Mouse (Mus musculus): ENCODE measurements around the gene Gm39115. TPM values are rescaled to one million over a fixed set of nuclear protein-coding genes. Genes with fewer than 3 reads are reported as not detected.

The Gm39115 gene
- polyA plus RNA-seq, 1 experiment from 2014 or later = not detected

DNA sequence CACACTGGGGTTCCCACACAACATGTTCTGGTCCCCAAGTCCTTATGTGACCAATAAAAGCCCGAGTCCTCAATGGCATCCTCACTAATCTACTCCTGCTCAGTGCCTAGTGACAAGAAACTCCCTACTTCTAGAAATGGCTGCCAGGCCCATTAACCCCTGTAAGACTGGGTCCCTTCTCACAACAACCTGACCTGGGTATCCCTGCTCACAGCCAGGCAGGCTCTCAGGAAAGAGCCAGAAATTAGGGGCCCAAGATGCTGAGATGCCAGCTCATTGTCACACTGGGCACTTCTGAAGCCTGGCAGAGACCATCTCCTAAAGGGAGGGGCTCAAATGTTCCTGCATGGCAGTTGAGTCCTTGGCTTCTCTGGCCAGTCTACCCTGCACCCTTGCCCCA is 42.8 kb downstream of the Gm39115 start:
- WGBS = 48% methylated on average over 1 of the region's 1 CpGs

DNA sequence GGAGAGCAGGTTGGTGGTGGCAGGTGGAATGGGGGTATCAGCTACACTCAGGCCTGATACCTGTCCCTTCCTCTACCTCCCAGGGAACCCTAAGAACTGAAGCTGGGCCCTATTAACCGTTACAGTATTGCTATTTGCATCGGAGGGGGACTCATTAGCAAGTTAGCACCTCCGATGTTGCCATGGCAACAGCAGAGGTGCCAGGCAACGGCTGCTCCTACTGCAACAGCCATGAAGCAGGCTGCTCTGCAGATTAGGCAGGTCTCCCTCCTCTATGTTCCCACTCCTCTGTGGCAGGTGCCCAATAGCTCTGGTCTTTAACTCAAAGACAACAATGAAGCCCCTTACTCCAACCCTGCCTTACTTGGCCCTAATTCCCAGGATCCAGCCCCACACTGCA is 44.0 kb downstream of the Gm39115 start:
- Histone ChIP-seq H3K36me3 (ENCODE audit: control insufficient read depth, insufficient read depth, low read length) (peaks cover 11% of the 10 kb centered on the region), H3K9me3 (replicated peaks; ENCODE audit: control insufficient read depth, low read length, poor library complexity, severe bottlenecking) (no peaks in the 10 kb centered on the region), H3K27me3 (ENCODE audit: control insufficient read depth, insufficient read depth, low read depth, low read length) (no peaks in the 10 kb centered on the region), H3K4me2 (ENCODE audit: low read length) (peak overlapping the region; percentile 96), H3K4me1 (ENCODE audit: control insufficient read depth, insufficient read depth, low read length) (peaks cover 63% of the 10 kb centered on the region), H3K4me3 (ENCODE audit: low read depth, low read length) (peak overlapping the region; percentile 88), H3K27ac (ENCODE audit: low read length) (peak overlapping the region; percentile 86), H3K9ac (ENCODE audit: low read depth, low read length) (peak overlapping the region; percentile 99)
- ATAC-seq = peak; percentile 27
- 0% methylated on average over 4 of the region's 4 CpGs for WGBS

More for the DNA sequence above, 42.8 kb downstream of the Gm39115 start:
- H3K36me3 ChIP-seq (ENCODE audit: control insufficient read depth, insufficient read depth, low read length) = peaks cover 3% of the 10 kb centered on the region
- H3K4me1 ChIP-seq (ENCODE audit: control insufficient read depth, insufficient read depth, low read length) = peaks cover 67% of the 10 kb centered on the region
- H3K4me3 ChIP-seq (ENCODE audit: low read depth, low read length) = peak overlapping the region; percentile 88
- peak overlapping the region; percentile 86 for H3K27ac ChIP-seq (ENCODE audit: low read length)
- ATAC-seq = no peak
- peak overlapping the region; percentile 99 for H3K9ac ChIP-seq (ENCODE audit: low read depth, low read length)
- peak overlapping the region; percentile 96 for H3K4me2 ChIP-seq (ENCODE audit: low read length)
- no peaks in the 10 kb centered on the region for H3K27me3 ChIP-seq (ENCODE audit: control insufficient read depth, insufficient read depth, low read depth, low read length)
- H3K9me3 ChIP-seq (replicated peaks; ENCODE audit: control insufficient read depth, low read length, poor library complexity, severe bottlenecking) = no peaks in the 10 kb centered on the region

DNA sequence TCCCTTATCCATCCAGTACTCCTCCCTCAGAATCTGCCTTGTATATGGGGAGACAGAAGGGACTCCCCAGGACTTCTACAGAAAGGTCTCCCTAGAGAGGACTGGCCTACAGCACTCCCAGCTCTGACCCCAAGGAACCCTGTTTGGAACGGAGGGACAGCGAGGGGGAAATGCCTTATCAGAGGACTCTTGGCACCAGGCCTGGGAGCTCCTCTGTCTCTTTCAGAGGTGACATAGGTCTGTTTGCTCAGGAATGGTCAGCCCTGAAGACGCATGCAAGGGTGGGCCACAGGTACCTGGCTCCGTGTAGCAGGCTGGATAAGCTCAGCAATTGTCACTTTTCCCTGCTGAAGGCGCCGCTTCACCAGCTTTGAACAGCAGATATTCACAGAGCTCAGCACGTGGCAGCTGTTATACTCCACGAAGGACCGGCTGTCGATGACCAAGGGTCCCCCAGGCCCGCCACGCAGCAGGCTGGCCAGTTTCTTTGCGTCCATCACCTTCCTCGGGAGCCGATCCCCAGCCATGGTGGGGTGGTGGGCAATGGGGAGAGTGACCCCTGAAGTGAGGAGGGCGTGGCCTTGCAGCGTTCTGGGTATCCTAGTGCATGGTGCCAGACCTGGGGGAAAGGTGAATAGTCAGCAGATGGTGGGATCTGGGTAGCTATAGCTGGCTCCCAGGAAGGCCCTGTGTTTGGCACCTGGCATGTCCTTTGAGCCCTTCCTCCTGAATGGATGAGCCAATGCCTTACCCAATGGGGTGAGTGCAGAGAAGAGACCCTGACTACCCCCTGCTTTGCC is 46.0 kb downstream of the Gm39115 start:
- Histone ChIP-seq H3K4me1 (ENCODE audit: control insufficient read depth, insufficient read depth, low read length) (peaks cover 56% of the 10 kb centered on the region), H3K36me3 (ENCODE audit: control insufficient read depth, insufficient read depth, low read length) (peaks cover 21% of the 10 kb centered on the region), H3K4me3 (ENCODE audit: low read depth, low read length) (no peak overlapping the region), H3K9me3 (replicated peaks; ENCODE audit: control insufficient read depth, low read length, poor library complexity, severe bottlenecking) (no peaks in the 10 kb centered on the region), H3K27me3 (ENCODE audit: control insufficient read depth, insufficient read depth, low read depth, low read length) (no peaks in the 10 kb centered on the region), H3K4me2 (ENCODE audit: low read length) (peak overlapping the region; percentile 96), H3K27ac (ENCODE audit: low read length) (peak overlapping the region; percentile 75), H3K9ac (ENCODE audit: low read depth, low read length) (peak overlapping the region; percentile 52)
- 38% methylated on average over 17 of the region's 17 CpGs for WGBS
- ATAC-seq = no peak

DNA sequence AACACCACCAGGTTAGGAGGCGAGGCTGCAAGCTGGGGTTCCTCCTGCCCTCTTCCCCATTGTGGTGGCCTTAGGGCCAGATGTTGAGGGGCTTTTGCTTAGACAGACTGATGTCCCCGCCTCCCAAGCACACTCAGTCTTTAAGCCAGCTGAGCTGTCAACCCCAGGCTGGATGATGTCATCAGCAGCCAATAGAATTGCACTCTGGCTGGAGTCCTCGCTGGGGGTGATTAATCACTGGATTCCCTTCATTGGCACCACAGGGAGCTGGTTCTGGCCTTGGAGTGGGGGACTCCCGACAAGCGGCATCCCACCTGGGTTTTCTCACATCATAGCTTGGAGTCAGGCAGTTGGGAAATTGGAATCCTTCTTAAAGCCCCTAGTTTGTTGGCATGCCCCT is 46.9 kb downstream of the Gm39115 start:
- no peak overlapping the region; the same call in 1 of the 2 replicates for H3K4me3 ChIP-seq (ENCODE audit: low read depth, low read length)
- peaks cover 25% of the 10 kb centered on the region for H3K36me3 ChIP-seq (ENCODE audit: control insufficient read depth, insufficient read depth, low read length)
- no peaks in the 10 kb centered on the region; the same call in 1 of the 2 replicates for H3K27me3 ChIP-seq (ENCODE audit: control insufficient read depth, insufficient read depth, low read depth, low read length)

DNA sequence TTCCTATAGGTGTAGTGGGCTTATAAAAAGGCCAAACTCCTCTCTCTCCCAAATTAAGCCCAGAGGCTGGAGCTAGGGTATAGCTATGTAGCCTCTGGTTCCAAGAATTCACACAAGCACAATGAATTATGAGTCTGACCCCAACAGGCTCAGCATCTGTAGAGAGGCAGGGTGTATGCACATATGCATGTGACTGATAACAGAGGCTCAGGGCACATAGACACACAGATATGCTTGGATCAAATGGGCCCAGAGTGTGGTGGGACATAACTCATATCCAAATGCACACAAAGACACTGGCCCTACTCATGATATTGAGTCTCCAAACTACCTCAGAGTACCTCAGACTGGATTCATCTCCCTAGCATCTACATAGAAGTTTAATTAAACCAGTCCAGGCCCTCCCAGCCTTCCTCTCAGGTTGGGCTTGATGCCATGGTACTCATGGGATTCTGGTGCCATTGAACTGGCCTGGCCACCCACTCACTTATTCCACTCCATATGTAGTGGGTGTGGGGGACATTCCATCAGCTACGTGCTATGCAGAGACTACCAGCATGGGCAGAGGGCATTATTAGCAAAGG is 48.7 kb downstream of the Gm39115 start:
- H3K4me2 ChIP-seq (ENCODE audit: low read length) = no peak overlapping the region
- H3K4me1 ChIP-seq (ENCODE audit: control insufficient read depth, insufficient read depth, low read length) = peaks cover 40% of the 10 kb centered on the region
- H3K4me3 ChIP-seq (ENCODE audit: low read depth, low read length) = no peak overlapping the region
- no peak overlapping the region for H3K9ac ChIP-seq (ENCODE audit: low read depth, low read length)
- no peak for ATAC-seq
- 100% methylated on average over 1 of the region's 1 CpGs for WGBS
- peaks cover 40% of the 10 kb centered on the region for H3K36me3 ChIP-seq (ENCODE audit: control insufficient read depth, insufficient read depth, low read length)
- H3K9me3 ChIP-seq (replicated peaks; ENCODE audit: control insufficient read depth, low read length, poor library complexity, severe bottlenecking) = no peaks in the 10 kb centered on the region
- H3K27me3 ChIP-seq (ENCODE audit: control insufficient read depth, insufficient read depth, low read depth, low read length) = no peaks in the 10 kb centered on the region; the same call in 1 of the 2 replicates
- H3K27ac ChIP-seq (ENCODE audit: low read length) = no peak overlapping the region

More for the DNA sequence above, 46.9 kb downstream of the Gm39115 start:
- peak overlapping the region; percentile 96 for H3K4me2 ChIP-seq (ENCODE audit: low read length)
- 2% methylated on average over 5 of the region's 5 CpGs for WGBS
- H3K9me3 ChIP-seq (replicated peaks; ENCODE audit: control insufficient read depth, low read length, poor library complexity, severe bottlenecking) = no peaks in the 10 kb centered on the region
- H3K4me1 ChIP-seq (ENCODE audit: control insufficient read depth, insufficient read depth, low read length) = peaks cover 56% of the 10 kb centered on the region
- peak; percentile 57 for ATAC-seq
- H3K27ac ChIP-seq (ENCODE audit: low read length) = peak overlapping the region; percentile 75
- H3K9ac ChIP-seq (ENCODE audit: low read depth, low read length) = peak overlapping the region; percentile 52

DNA sequence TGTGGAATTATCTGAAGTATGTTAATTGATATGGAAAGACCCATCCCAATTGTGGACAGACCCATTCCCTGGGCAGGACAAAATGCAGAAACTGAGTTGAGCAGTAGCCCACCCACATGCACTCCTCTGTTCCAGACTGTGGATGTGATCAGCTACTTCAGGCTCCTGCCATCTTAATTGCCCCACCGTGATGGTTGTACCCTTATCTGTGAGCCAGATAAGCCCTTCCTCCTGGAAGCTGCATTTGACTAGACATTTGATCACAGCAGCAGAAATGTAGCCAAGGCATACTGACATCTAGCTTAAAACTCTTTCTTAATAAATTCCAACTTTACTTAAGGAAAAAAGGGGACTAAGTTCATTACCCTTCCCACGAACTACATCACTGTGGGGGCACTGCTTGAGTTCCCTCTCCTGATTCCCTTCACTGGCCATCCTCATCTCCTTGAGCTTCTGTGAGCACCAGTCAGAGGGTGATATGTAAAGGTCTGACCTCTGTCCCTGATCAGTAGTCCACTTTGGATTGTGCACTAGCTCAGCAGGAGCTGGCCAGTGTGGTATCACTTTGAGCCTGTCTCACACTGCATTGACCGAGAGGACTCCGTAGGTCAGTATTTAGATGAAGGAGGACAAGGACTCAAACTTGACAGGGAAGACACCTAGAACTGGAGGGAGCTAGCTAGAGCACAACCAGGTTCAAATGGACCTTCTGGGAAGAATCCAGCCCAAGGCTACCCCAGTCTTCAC is 49.5 kb downstream of the Gm39115 start:
- Histone ChIP-seq H3K9me3 (replicated peaks; ENCODE audit: control insufficient read depth, low read length, poor library complexity, severe bottlenecking) (no peaks in the 10 kb centered on the region), H3K4me3 (ENCODE audit: low read depth, low read length) (no peak overlapping the region), H3K9ac (ENCODE audit: low read depth, low read length) (no peak overlapping the region), H3K27me3 (ENCODE audit: control insufficient read depth, insufficient read depth, low read depth, low read length) (no peaks in the 10 kb centered on the region; the same call in 1 of the 2 replicates), H3K4me1 (ENCODE audit: control insufficient read depth, insufficient read depth, low read length) (peaks cover 32% of the 10 kb centered on the region), H3K27ac (ENCODE audit: low read length) (no peak overlapping the region), H3K4me2 (ENCODE audit: low read length) (no peak overlapping the region), H3K36me3 (ENCODE audit: control insufficient read depth, insufficient read depth, low read length) (peaks cover 47% of the 10 kb centered on the region)
- WGBS = 85% methylated on average over 4 of the region's 4 CpGs
- no peak for ATAC-seq

Other genes starting within 250 kb of the Gm39115 start
- 80.9 and 86.6 TPM in 2 replicates for gene Tollip, start 217.5 kb downstream of the Gm39115 start, polyA plus RNA-seq (2015; fragmentation: Nextera tagmentation; extraction: Ambion mirVana)
- gene Brsk2, start 186.3 kb downstream of the Gm39115 start, polyA plus RNA-seq (2015; fragmentation: Nextera tagmentation; extraction: Ambion mirVana) = 21.8 and 23.9 TPM in 2 replicates
- 47.5 and 50.3 TPM in 2 replicates for gene Mob2, start 75.0 kb downstream of the Gm39115 start, polyA plus RNA-seq (2015; fragmentation: Nextera tagmentation; extraction: Ambion mirVana)
- gene Dusp8, start 40.2 kb downstream of the Gm39115 start, polyA plus RNA-seq (2015; fragmentation: Nextera tagmentation; extraction: Ambion mirVana) = 113 and 128 TPM in 2 replicates
- gene Gm45618, start 15.3 kb downstream of the Gm39115 start, polyA plus RNA-seq (2015; fragmentation: Nextera tagmentation; extraction: Ambion mirVana) = 0.30 TPM in 1 of 2 replicates, not detected in the other
- not detected in 2 replicates for gene Gm45337, start 8.6 kb upstream of the Gm39115 start, polyA plus RNA-seq (2015; fragmentation: Nextera tagmentation; extraction: Ambion mirVana)
- gene Gm29735, start 21.1 kb upstream of the Gm39115 start, polyA plus RNA-seq (2015; fragmentation: Nextera tagmentation; extraction: Ambion mirVana) = not detected in 2 replicates
- not detected in 2 replicates for gene Gm4553, start 29.7 kb upstream of the Gm39115 start, polyA plus RNA-seq (2015; fragmentation: Nextera tagmentation; extraction: Ambion mirVana)
- gene Krtap5-2, start 40.0 kb upstream of the Gm39115 start, polyA plus RNA-seq (2015; fragmentation: Nextera tagmentation; extraction: Ambion mirVana) = not detected in 2 replicates
- not detected in 2 replicates for gene Gm10153, start 54.4 kb upstream of the Gm39115 start, polyA plus RNA-seq (2015; fragmentation: Nextera tagmentation; extraction: Ambion mirVana)
- not detected in 2 replicates for gene Krtap5-3, start 65.3 kb upstream of the Gm39115 start, polyA plus RNA-seq (2015; fragmentation: Nextera tagmentation; extraction: Ambion mirVana)
- not detected in 2 replicates for gene Gm7579, start 75.8 kb upstream of the Gm39115 start, polyA plus RNA-seq (2015; fragmentation: Nextera tagmentation; extraction: Ambion mirVana)
- not detected in 2 replicates for gene Krtap5-5, start 93.9 kb upstream of the Gm39115 start, polyA plus RNA-seq (2015; fragmentation: Nextera tagmentation; extraction: Ambion mirVana)
- gene Gm40460, start 105.0 kb upstream of the Gm39115 start, polyA plus RNA-seq (2015; fragmentation: Nextera tagmentation; extraction: Ambion mirVana) = not detected in 2 replicates
- gene Gm2431, start 122.3 kb upstream of the Gm39115 start, polyA plus RNA-seq (2015; fragmentation: Nextera tagmentation; extraction: Ambion mirVana) = not detected in 2 replicates
- gene Gm4559, start 138.3 kb upstream of the Gm39115 start, polyA plus RNA-seq (2015; fragmentation: Nextera tagmentation; extraction: Ambion mirVana) = not detected in 2 replicates
- not detected in 2 replicates for gene Krtap5-1, start 161.1 kb upstream of the Gm39115 start, polyA plus RNA-seq (2015; fragmentation: Nextera tagmentation; extraction: Ambion mirVana)
- gene Krtap5-4, start 167.5 kb upstream of the Gm39115 start, polyA plus RNA-seq (2015; fragmentation: Nextera tagmentation; extraction: Ambion mirVana) = not detected in 2 replicates
- 11.3 and 14.1 TPM in 2 replicates for gene Ifitm10, start 237.7 kb upstream of the Gm39115 start, polyA plus RNA-seq (2015; fragmentation: Nextera tagmentation; extraction: Ambion mirVana)
- 2.5 and 3.4 TPM in 2 replicates for gene Gm49369, start 246.6 kb upstream of the Gm39115 start, polyA plus RNA-seq (2015; fragmentation: Nextera tagmentation; extraction: Ambion mirVana)